Mouse (Mus musculus): Measurements from ENCODE around the gene Pigc. TPM values are rescaled to one million over a fixed set of nuclear protein-coding genes. Genes with fewer than 3 reads are reported as not detected.

Gene Pigc
- polyA plus RNA-seq, 1 experiment from 2014 or later: 9.3 TPM

DNA sequence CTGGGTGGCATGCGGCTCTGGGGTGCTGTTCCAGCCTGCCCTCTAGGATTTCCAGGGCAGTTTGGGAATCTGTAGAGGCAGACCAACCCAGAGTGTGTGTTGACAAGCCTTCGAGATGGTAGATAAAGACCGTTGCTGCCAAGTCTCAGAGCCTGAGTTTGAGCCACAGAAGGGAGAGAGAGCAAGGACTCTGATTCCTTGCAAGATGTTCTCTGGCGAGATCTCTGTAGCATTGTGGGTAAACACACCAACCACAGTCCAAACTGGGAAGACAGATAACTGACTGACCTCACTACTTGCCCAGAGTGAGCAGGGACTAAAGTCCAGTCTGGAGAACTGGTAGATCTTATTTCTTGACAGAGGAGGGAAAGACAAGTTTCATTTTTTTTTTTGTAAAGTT lies 44.6 kb downstream of the Pigc start:
- H3K36me3 ChIP-seq (replicated peaks): no peaks in the 10 kb centered on the region
- 18% methylated on average over 4 of the region's 4 CpGs for WGBS (ENCODE audit: insufficient replicate concordance)
- H3K4me1 ChIP-seq (replicated peaks): 0 out of 2 replicates have a peak, but pooled peaks cover 4% of the 10 kb centered on the region
- ATAC-seq (ENCODE audit: insufficient read depth): no peak
- no peaks in the 10 kb centered on the region for H3K9me3 ChIP-seq (replicated peaks)
- H3K4me2 ChIP-seq: no peak overlapping the region
- H3K9ac ChIP-seq: no peak overlapping the region
- no peak overlapping the region for H3K4me3 ChIP-seq (replicated peaks)
- no peak overlapping the region for H3K27ac ChIP-seq (replicated peaks)
- no peaks in the 10 kb centered on the region for H3K27me3 ChIP-seq

GRCm38 (mm10) chr1:162015247-162015862 lies 46.4 kb downstream of the Pigc start:
- Histone ChIP-seq H3K4me1 (replicated peaks) (0 out of 2 replicates have a peak, but pooled peaks cover 4% of the 10 kb centered on the region), H3K27me3 (no peaks in the 10 kb centered on the region), H3K4me2 (no peak overlapping the region), H3K36me3 (replicated peaks) (no peaks in the 10 kb centered on the region), H3K4me3 (replicated peaks) (no peak overlapping the region), H3K9ac (no peak overlapping the region), H3K27ac (replicated peaks) (no peak overlapping the region), H3K9me3 (replicated peaks) (no peaks in the 10 kb centered on the region)
- 54% methylated on average over 8 of the region's 8 CpGs for WGBS (ENCODE audit: insufficient replicate concordance)
- no peak for ATAC-seq (ENCODE audit: insufficient read depth)

- Histone ChIP-seq H3K9ac (no peak overlapping the region), H3K4me1 (replicated peaks) (0 out of 2 replicates have a peak, but pooled peaks cover 4% of the 10 kb centered on the region), H3K4me2 (no peak overlapping the region), H3K27ac (replicated peaks) (no peak overlapping the region), H3K27me3 (no peaks in the 10 kb centered on the region), H3K36me3 (replicated peaks) (no peaks in the 10 kb centered on the region), H3K9me3 (replicated peaks) (no peaks in the 10 kb centered on the region), H3K4me3 (replicated peaks) (no peak overlapping the region)
- ATAC-seq (ENCODE audit: insufficient read depth): no peak
- 49% methylated on average over 7 of the region's 7 CpGs for WGBS (ENCODE audit: insufficient replicate concordance)
These were observed 48.0 kb downstream of the Pigc start for GRCm38 (mm10) chr1:162016982-162017381.

DNA sequence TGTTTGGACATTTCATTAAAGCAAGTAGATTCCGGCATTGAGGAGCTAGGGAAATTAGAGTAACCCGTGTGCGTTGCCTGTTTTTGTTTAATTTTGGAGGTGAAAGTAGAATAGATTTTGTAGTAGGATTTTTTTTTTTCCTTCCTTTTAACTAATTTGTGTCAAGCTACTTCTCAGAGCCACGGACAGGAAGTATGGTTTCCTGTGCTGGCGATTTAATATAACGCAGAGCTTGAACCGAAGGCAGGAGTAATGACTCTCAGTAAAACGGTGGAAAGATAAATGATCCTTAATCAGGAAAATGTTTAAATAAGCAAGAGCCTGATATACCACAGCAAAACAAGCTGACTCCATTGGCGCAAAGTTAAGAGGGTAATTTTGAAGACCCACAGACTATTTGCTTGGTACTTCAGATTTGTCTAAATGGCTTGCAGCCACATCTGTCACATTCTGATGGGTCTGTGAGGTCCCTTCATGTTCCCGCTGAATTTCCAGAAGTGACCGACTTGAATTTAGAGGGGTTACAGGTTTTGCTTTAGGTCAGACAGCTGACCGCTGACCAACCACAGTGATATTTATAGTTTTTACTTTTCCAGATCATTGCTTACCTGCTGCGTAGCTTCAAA lies 49.1 kb downstream of the Pigc start:
- Histone ChIP-seq H3K4me2 (no peak overlapping the region), H3K27ac (replicated peaks) (no peak overlapping the region), H3K9ac (no peak overlapping the region), H3K9me3 (replicated peaks) (no peaks in the 10 kb centered on the region), H3K36me3 (replicated peaks) (no peaks in the 10 kb centered on the region), H3K4me1 (replicated peaks) (0 out of 2 replicates have a peak, but pooled peaks cover 4% of the 10 kb centered on the region), H3K27me3 (no peaks in the 10 kb centered on the region), H3K4me3 (replicated peaks) (no peak overlapping the region)
- WGBS (ENCODE audit: insufficient replicate concordance): 18% methylated on average over 13 of the region's 13 CpGs
- ATAC-seq (ENCODE audit: insufficient read depth): no peak

GRCm38 (mm10) chr1:162018601-162018977 lies 49.6 kb downstream of the Pigc start:
- Histone ChIP-seq H3K27ac (replicated peaks) (no peak overlapping the region), H3K4me1 (replicated peaks) (0 out of 2 replicates have a peak, but pooled peaks cover under 1% of the 10 kb centered on the region), H3K4me3 (replicated peaks) (no peak overlapping the region), H3K9ac (no peak overlapping the region), H3K9me3 (replicated peaks) (no peaks in the 10 kb centered on the region), H3K36me3 (replicated peaks) (no peaks in the 10 kb centered on the region), H3K4me2 (no peak overlapping the region), H3K27me3 (no peaks in the 10 kb centered on the region)
- ATAC-seq (ENCODE audit: insufficient read depth): no peak
- 47% methylated on average over 6 of the region's 6 CpGs for WGBS (ENCODE audit: insufficient replicate concordance)

GRCm38 (mm10) chr1:162020303-162020731 lies 51.3 kb downstream of the Pigc start:
- Histone ChIP-seq H3K4me3 (replicated peaks) (no peak overlapping the region), H3K9ac (no peak overlapping the region), H3K36me3 (replicated peaks) (no peaks in the 10 kb centered on the region), H3K4me2 (no peak overlapping the region), H3K4me1 (replicated peaks) (no peaks in the 10 kb centered on the region), H3K27me3 (no peaks in the 10 kb centered on the region), H3K9me3 (replicated peaks) (no peaks in the 10 kb centered on the region), H3K27ac (replicated peaks) (no peak overlapping the region)
- 80% methylated on average over 7 of the region's 7 CpGs for whole genome bisulfite sequencing (ENCODE audit: insufficient replicate concordance)
- no peak for ATAC-seq (ENCODE audit: insufficient read depth)

DNA sequence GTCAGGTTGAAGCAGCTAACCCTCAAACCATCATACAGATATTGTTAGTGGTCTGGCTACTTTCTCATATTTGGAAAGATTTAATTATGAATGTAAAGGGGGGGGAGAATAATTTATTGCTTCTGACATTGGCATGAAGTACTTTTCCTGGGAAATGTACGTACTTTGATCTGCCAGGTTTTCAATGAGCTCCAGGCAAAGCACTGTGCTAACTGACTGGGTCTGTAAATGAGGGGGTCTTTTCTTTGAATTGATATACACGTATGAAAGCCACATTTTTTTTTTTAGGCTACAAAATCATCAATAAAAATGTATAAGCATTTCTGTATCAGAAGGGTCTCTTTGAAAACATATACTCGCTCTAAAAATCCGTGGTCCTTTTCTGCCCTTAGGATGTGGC lies 51.8 kb downstream of the Pigc start:
- H3K4me3 ChIP-seq (replicated peaks): no peak overlapping the region
- no peaks in the 10 kb centered on the region for H3K4me1 ChIP-seq (replicated peaks)
- H3K9ac ChIP-seq: no peak overlapping the region
- no peak overlapping the region for H3K27ac ChIP-seq (replicated peaks)
- no peak for ATAC-seq (ENCODE audit: insufficient read depth)
- no peak overlapping the region for H3K4me2 ChIP-seq
- H3K27me3 ChIP-seq: no peaks in the 10 kb centered on the region
- WGBS (ENCODE audit: insufficient replicate concordance): 67% methylated on average over 4 of the region's 4 CpGs
- no peaks in the 10 kb centered on the region for H3K36me3 ChIP-seq (replicated peaks)
- no peaks in the 10 kb centered on the region for H3K9me3 ChIP-seq (replicated peaks)

Other genes starting within 250 kb of the Pigc start
- gene Fasl, start 180.7 kb upstream of the Pigc start, polyA plus RNA-seq (2015; fragmentation: Nextera tagmentation; extraction: Ambion mirVana): 0.06 and 0.08 TPM in 2 replicates
- gene Suco, start 92.5 kb upstream of the Pigc start, polyA plus RNA-seq (2015; fragmentation: Nextera tagmentation; extraction: Ambion mirVana): 11.1 and 12.6 TPM in 2 replicates
- not detected in 2 replicates for gene 4930558K02Rik, start 10.4 kb downstream of the Pigc start, polyA plus RNA-seq (2015; fragmentation: Nextera tagmentation; extraction: Ambion mirVana)